Mouse (Mus musculus): ENCODE measurements around the gene Usp9x. TPM values are rescaled to one million over a fixed set of nuclear protein-coding genes. Genes with fewer than 3 reads are reported as not detected.

The Usp9x gene
- polyA plus RNA-seq, 1 experiment from 2014 or later, result 9.8 TPM

- Histone ChIP-seq H3K27me3 (no peaks in the 10 kb centered on the region), H3K4me1 (replicated peaks) (peaks cover 5% of the 10 kb centered on the region), H3K27ac (replicated peaks) (no peak overlapping the region), H3K36me3 (replicated peaks) (no peaks in the 10 kb centered on the region), H3K4me2 (no peak overlapping the region), H3K9me3 (replicated peaks) (no peaks in the 10 kb centered on the region), H3K4me3 (replicated peaks) (no peak overlapping the region), H3K9ac (no peak overlapping the region)
- whole genome bisulfite sequencing (ENCODE audit: insufficient replicate concordance), result 78% methylated on average over 5 of the region's 5 CpGs
- ATAC-seq (ENCODE audit: insufficient read depth), result no peak
Measured at GRCm38 (mm10) chrX:13044666-13045065, 26.6 kb upstream of the Usp9x start.

GRCm38 (mm10) chrX:13046893-13047435 lies 24.3 kb upstream of the Usp9x start:
- H3K27ac ChIP-seq (replicated peaks), result no peak overlapping the region
- H3K36me3 ChIP-seq (replicated peaks), result no peaks in the 10 kb centered on the region
- H3K4me3 ChIP-seq (replicated peaks), result no peak overlapping the region
- H3K9me3 ChIP-seq (replicated peaks), result no peaks in the 10 kb centered on the region
- H3K27me3 ChIP-seq, result no peaks in the 10 kb centered on the region
- H3K4me2 ChIP-seq, result no peak overlapping the region
- no peak overlapping the region for H3K9ac ChIP-seq
- WGBS (ENCODE audit: insufficient replicate concordance), result 62% methylated on average over 6 of the region's 6 CpGs
- peaks cover 5% of the 10 kb centered on the region for H3K4me1 ChIP-seq (replicated peaks)
- ATAC-seq (ENCODE audit: insufficient read depth), result no peak

- Histone ChIP-seq H3K4me2 (peak overlapping the region; percentile 32), H3K36me3 (replicated peaks) (no peaks in the 10 kb centered on the region), H3K27ac (replicated peaks) (no peak overlapping the region), H3K9me3 (replicated peaks) (no peaks in the 10 kb centered on the region), H3K4me1 (replicated peaks) (peaks cover 7% of the 10 kb centered on the region), H3K4me3 (replicated peaks) (no peak overlapping the region), H3K27me3 (no peaks in the 10 kb centered on the region), H3K9ac (no peak overlapping the region)
- WGBS (ENCODE audit: insufficient replicate concordance), result 24% methylated on average over 14 of the region's 14 CpGs
- ATAC-seq (ENCODE audit: insufficient read depth), result no peak
Measured at GRCm38 (mm10) chrX:13047631-13048345, 23.5 kb upstream of the Usp9x start.

GRCm38 (mm10) chrX:13054612-13055011 lies 16.7 kb upstream of the Usp9x start:
- H3K4me3 ChIP-seq (replicated peaks), result no peak overlapping the region
- no peaks in the 10 kb centered on the region for H3K27me3 ChIP-seq
- 12% methylated on average over 1 of the region's 1 CpGs for WGBS (ENCODE audit: insufficient replicate concordance)
- H3K4me2 ChIP-seq, result peak overlapping the region; percentile 40
- peak overlapping the region; percentile 76 for H3K27ac ChIP-seq (replicated peaks)
- H3K36me3 ChIP-seq (replicated peaks), result no peaks in the 10 kb centered on the region
- H3K4me1 ChIP-seq (replicated peaks), result peaks cover 27% of the 10 kb centered on the region
- ATAC-seq (ENCODE audit: insufficient read depth), result peak; percentile 99
- H3K9ac ChIP-seq, result no peak overlapping the region
- no peaks in the 10 kb centered on the region for H3K9me3 ChIP-seq (replicated peaks)

GRCm38 (mm10) chrX:13061961-13062360 lies 9.3 kb upstream of the Usp9x start:
- H3K9me3 ChIP-seq (replicated peaks), result no peaks in the 10 kb centered on the region
- no peak overlapping the region for H3K4me3 ChIP-seq (replicated peaks)
- H3K27ac ChIP-seq (replicated peaks), result no peak overlapping the region
- H3K36me3 ChIP-seq (replicated peaks), result no peaks in the 10 kb centered on the region
- H3K27me3 ChIP-seq, result no peaks in the 10 kb centered on the region
- H3K4me1 ChIP-seq (replicated peaks), result peaks cover 9% of the 10 kb centered on the region; the same call in 1 of the 2 replicates
- H3K4me2 ChIP-seq, result no peak overlapping the region
- no peak overlapping the region for H3K9ac ChIP-seq
- no peak for ATAC-seq (ENCODE audit: insufficient read depth)
- 35% methylated on average over 3 of the region's 3 CpGs for WGBS (ENCODE audit: insufficient replicate concordance)

GRCm38 (mm10) chrX:13064273-13064925 lies 6.9 kb upstream of the Usp9x start:
- Histone ChIP-seq H3K36me3 (replicated peaks) (no peaks in the 10 kb centered on the region), H3K9me3 (replicated peaks) (no peaks in the 10 kb centered on the region), H3K4me2 (no peak overlapping the region), H3K9ac (no peak overlapping the region), H3K27me3 (no peaks in the 10 kb centered on the region), H3K27ac (replicated peaks) (no peak overlapping the region), H3K4me3 (replicated peaks) (no peak overlapping the region), H3K4me1 (replicated peaks) (peaks cover 9% of the 10 kb centered on the region; the same call in 1 of the 2 replicates)
- no peak for ATAC-seq (ENCODE audit: insufficient read depth)
- WGBS (ENCODE audit: insufficient replicate concordance), result 56% methylated on average over 7 of the region's 9 CpGs

GRCm38 (mm10) chrX:13070206-13070572 lies 1.1 kb upstream of the Usp9x start:
- ATAC-seq (ENCODE audit: insufficient read depth), result no peak
- WGBS (ENCODE audit: insufficient replicate concordance), result 25% methylated on average over 8 of the region's 8 CpGs
- no peaks in the 10 kb centered on the region for H3K9me3 ChIP-seq (replicated peaks)
- H3K4me3 ChIP-seq (replicated peaks), result peak overlapping the region; percentile 84
- H3K36me3 ChIP-seq (replicated peaks), result no peaks in the 10 kb centered on the region
- H3K4me1 ChIP-seq (replicated peaks), result peaks cover 3% of the 10 kb centered on the region; the same call in 1 of the 2 replicates
- peak overlapping the region; percentile 78 for H3K4me2 ChIP-seq
- H3K27me3 ChIP-seq, result no peaks in the 10 kb centered on the region
- peak overlapping the region; percentile 93 for H3K27ac ChIP-seq (replicated peaks)
- H3K9ac ChIP-seq, result 0 out of 2 replicates have a peak overlapping the region, but pooled peaks have one; percentile 65

- Histone ChIP-seq H3K4me1 (replicated peaks) (peaks cover 3% of the 10 kb centered on the region; the same call in 1 of the 2 replicates), H3K27me3 (no peaks in the 10 kb centered on the region), H3K9me3 (replicated peaks) (no peaks in the 10 kb centered on the region), H3K27ac (replicated peaks) (peak overlapping the region; percentile 93), H3K9ac (peak overlapping the region; percentile 65), H3K4me3 (replicated peaks) (peak overlapping the region; percentile 84), H3K4me2 (peak overlapping the region; percentile 78), H3K36me3 (replicated peaks) (no peaks in the 10 kb centered on the region)
- peak; percentile 56 for ATAC-seq (ENCODE audit: insufficient read depth)
- WGBS (ENCODE audit: insufficient replicate concordance), result 18% methylated on average over 35 of the region's 35 CpGs
Measured at GRCm38 (mm10) chrX:13070573-13071240, 591 bp upstream of the Usp9x start.

- H3K27ac ChIP-seq (replicated peaks), result peak overlapping the region; percentile 93
- H3K27me3 ChIP-seq, result no peaks in the 10 kb centered on the region
- H3K4me3 ChIP-seq (replicated peaks), result peak overlapping the region; percentile 84
- peaks cover 3% of the 10 kb centered on the region; the same call in 1 of the 2 replicates for H3K4me1 ChIP-seq (replicated peaks)
- H3K36me3 ChIP-seq (replicated peaks), result no peaks in the 10 kb centered on the region
- WGBS (ENCODE audit: insufficient replicate concordance), result 16% methylated on average over 67 of the region's 67 CpGs
- peak overlapping the region; percentile 84 for H3K9ac ChIP-seq
- H3K9me3 ChIP-seq (replicated peaks), result no peaks in the 10 kb centered on the region
- peak overlapping the region; percentile 78 for H3K4me2 ChIP-seq
- peak; percentile 55 for ATAC-seq (ENCODE audit: insufficient read depth)
Measured at GRCm38 (mm10) chrX:13071776-13072460, 620 bp downstream of the Usp9x start.

GRCm38 (mm10) chrX:13072461-13072982 lies 1.2 kb downstream of the Usp9x start:
- Histone ChIP-seq H3K27ac (replicated peaks) (peak overlapping the region; percentile 93), H3K9me3 (replicated peaks) (no peaks in the 10 kb centered on the region), H3K4me1 (replicated peaks) (peaks cover 3% of the 10 kb centered on the region; the same call in 1 of the 2 replicates), H3K4me2 (peak overlapping the region; percentile 78), H3K27me3 (no peaks in the 10 kb centered on the region), H3K4me3 (replicated peaks) (peak overlapping the region; percentile 84), H3K36me3 (replicated peaks) (no peaks in the 10 kb centered on the region), H3K9ac (peak overlapping the region; percentile 84)
- WGBS (ENCODE audit: insufficient replicate concordance), result 21% methylated on average over 72 of the region's 73 CpGs
- ATAC-seq (ENCODE audit: insufficient read depth), result peak; percentile 51

Measured in liver, embryonic 15.5 days (tissue).